Mouse (Mus musculus) cerebellum, adult 2 months (tissue): ENCODE data around the gene Tti1.

Experiments used
- CTCF ChIP-seq: fragments of 200-500 bp; IDR thresholded peaks from 2 replicates; pipeline ENCODE4 v1.5.1; 2011; ENCODE audit warnings: low read depth, mild to moderate bottlenecking, control low read depth, low read length, moderate library complexity, borderline replicate concordance; ENCODE audit not compliant: insufficient read depth
- POLR2A ChIP-seq: fragments of 200-500 bp; IDR thresholded peaks from 2 replicates; pipeline ENCODE4 v1.6.1; 2011; ENCODE audit warnings: low read length, control low read depth, borderline replicate concordance; ENCODE audit not compliant: insufficient read depth

GRCm38 (mm10) chr2:158068444-158068971 is 40.3 kb upstream of the Tti1 start:
- TF ChIP-seq CTCF (no peak), POLR2A (no peak)
